Mouse (Mus musculus) C2C12 (cell line): ENCODE data around the gene Ppm1h. TPM values are rescaled to one million over a fixed set of nuclear protein-coding genes. Genes with fewer than 3 reads are reported as not detected.

ENCODE experiments used
- H3K27me3 ChIP-seq: one replicate; pipeline ENCODE4 v1.6.1; 2011; ENCODE audit not compliant: control insufficient read depth, insufficient read depth, insufficient read length
- H3K36me3 ChIP-seq: one replicate; pipeline ENCODE4 v1.6.1; 2011; ENCODE audit not compliant: control insufficient read depth, insufficient read depth
- H3K4me3 ChIP-seq: one replicate; pipeline ENCODE4 v1.5.1; 2011; ENCODE audit warnings: mild to moderate bottlenecking, control low read depth; ENCODE audit not compliant: poor library complexity, insufficient read depth, severe bottlenecking
- H3K79me2 ChIP-seq: one replicate; pipeline ENCODE4 v1.6.1; 2011; ENCODE audit not compliant: control insufficient read depth, insufficient read depth
- H3K79me3 ChIP-seq: one replicate; pipeline ENCODE4 v1.6.1; 2011; ENCODE audit warnings: low read depth, control low read depth
- H3ac ChIP-seq: one replicate; pipeline ENCODE3; 2011; ENCODE audit warnings: low read depth; ENCODE audit not compliant: control insufficient read depth, insufficient read length
- CEBPB ChIP-seq: IDR thresholded peaks from one replicate; pipeline ENCODE4 v1.6.1; 2011; ENCODE audit warnings: low read depth, mild to moderate bottlenecking, control low read depth, moderate library complexity
- CTCF ChIP-seq: IDR thresholded peaks from one replicate; pipeline ENCODE4 v1.5.1; 2011; ENCODE audit not compliant: control insufficient read depth, insufficient read depth, insufficient read length
- FOSL1 ChIP-seq: IDR thresholded peaks from one replicate; pipeline ENCODE4 v1.8.0; 2011; ENCODE audit warnings: mild to moderate bottlenecking, low read length; ENCODE audit not compliant: poor library complexity, insufficient read depth, severe bottlenecking
- MAX ChIP-seq: IDR thresholded peaks from one replicate; pipeline ENCODE4 v1.6.1; 2011; ENCODE audit warnings: mild to moderate bottlenecking, control low read depth
- MYOD1 ChIP-seq: IDR thresholded peaks from one replicate; pipeline ENCODE4 v1.6.1; 2011; ENCODE audit warnings: low read depth; ENCODE audit not compliant: control insufficient read depth, insufficient read length
- MYOG ChIP-seq: IDR thresholded peaks from one replicate; pipeline ENCODE4 v1.6.1; 2011; ENCODE audit not compliant: control insufficient read depth, insufficient read length; ENCODE audit errors: extremely low read depth
- USF1 ChIP-seq: IDR thresholded peaks from one replicate; pipeline ENCODE4 v1.6.1; 2011; ENCODE audit warnings: low read depth, mild to moderate bottlenecking, control low read depth, moderate library complexity
- polyA plus RNA-seq: library from polyadenylated mRNA; unstranded; fragments of >200 nt; fragmentation: generic; extraction: Trizol; gene quantifications from one replicate; pipeline ENCODE4 v1.2.1, GENCODE M21; 2012; ENCODE audit warnings: missing spikeins

Gene Ppm1h
- polyA plus RNA-seq, 1 experiment, result 0.06 TPM

DNA sequence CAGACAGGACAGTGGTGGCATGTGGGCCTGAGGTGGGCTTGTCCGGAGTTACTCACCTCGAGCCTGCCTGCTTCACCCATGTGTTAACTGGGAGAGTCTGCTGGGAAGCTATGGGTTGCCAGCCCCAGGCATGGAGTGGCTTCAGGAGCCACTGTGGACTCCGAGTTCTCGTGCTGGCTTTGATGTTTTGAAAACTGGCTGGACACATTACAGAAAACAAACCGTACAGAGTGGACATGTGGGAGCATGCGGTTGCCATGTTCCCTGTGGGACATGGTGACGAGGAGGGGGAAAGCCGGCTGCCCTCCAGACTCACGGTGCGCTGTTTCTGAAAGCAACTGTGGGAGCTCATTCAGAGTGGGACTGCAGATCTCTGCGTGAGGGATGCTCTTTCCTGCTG is 114.6 kb downstream of the Ppm1h start:
- TF ChIP-seq MYOG (no peak), USF1 (no peak), CEBPB (no peak), CTCF (no peak), MYOD1 (no peak), FOSL1 (no peak), MAX (no peak)
- H3K4me3 ChIP-seq, result no peak overlapping the region

DNA sequence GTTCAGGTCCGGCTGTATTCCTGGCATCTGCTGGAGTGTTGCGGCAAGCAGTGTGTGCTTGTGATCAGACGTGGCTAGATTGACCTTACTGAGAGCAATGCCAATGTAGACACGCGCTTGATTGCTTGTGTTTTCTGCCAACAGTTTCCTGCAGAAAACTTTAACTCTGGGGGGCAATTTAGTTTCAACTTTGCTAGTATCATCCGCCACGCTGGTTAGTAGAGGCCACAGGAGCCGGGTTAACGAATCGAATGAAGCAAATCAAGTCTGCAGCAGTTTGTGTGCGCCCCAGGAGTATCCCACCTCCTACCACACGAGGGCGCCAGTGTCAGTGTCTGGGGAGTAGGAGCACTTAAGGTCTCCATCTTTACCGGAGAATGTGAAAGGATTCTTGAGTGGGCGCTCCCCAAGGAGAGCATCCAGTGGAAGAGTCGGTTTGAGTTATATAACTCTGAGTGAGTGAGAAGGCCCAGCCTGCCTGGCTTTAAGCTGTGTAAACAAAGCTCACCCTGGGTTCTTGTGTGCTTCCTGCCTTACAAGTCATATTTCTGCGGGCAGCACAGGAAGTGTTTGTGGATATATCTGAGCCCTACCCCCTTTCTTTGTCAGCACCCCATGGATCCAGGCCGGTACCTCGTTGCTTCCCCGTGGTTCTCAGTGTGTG is 115.8 kb downstream of the Ppm1h start:
- H3K4me3 ChIP-seq, result no peak overlapping the region
- no peaks in the 10 kb centered on the region for H3K36me3 ChIP-seq

More for the DNA sequence above, 114.6 kb downstream of the Ppm1h start:
- H3ac ChIP-seq, result no peak overlapping the region
- H3K79me3 ChIP-seq, result no peaks in the 10 kb centered on the region
- no peaks in the 10 kb centered on the region for H3K36me3 ChIP-seq
- no peaks in the 10 kb centered on the region for H3K79me2 ChIP-seq
- no peaks in the 10 kb centered on the region for H3K27me3 ChIP-seq

DNA sequence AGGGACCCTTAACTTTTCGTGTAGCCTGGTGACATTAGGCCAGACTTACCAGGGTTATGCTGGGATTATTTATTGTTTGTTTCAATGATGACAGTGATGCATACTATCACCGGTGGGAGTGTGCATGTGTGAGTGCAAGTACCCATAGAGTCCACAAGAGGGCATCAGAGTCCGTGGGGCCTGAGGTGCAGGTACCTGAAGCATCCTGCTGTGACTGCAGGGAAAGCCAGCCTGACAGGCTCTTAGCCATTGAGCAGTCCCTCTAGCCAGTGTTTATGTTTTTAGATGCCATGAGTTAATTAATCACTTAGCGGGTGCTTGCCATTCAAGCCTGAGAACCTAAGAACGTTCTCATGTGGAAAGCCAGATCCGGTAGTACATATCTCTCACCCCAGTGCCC is 119.4 kb downstream of the Ppm1h start:
- Histone ChIP-seq H3K79me2 (no peaks in the 10 kb centered on the region), H3K79me3 (no peaks in the 10 kb centered on the region), H3ac (no peak overlapping the region), H3K4me3 (no peak overlapping the region), H3K36me3 (no peaks in the 10 kb centered on the region), H3K27me3 (no peaks in the 10 kb centered on the region)
- no peak for TF ChIP-seq FOSL1
- peak; percentile 15 for TF ChIP-seq CTCF

More for the DNA sequence above, 115.8 kb downstream of the Ppm1h start:
- no peaks in the 10 kb centered on the region for H3K27me3 ChIP-seq
- TF ChIP-seq CEBPB (no peak), CTCF (peak; percentile 64)
- no peaks in the 10 kb centered on the region for H3K79me2 ChIP-seq
- H3ac ChIP-seq, result no peak overlapping the region
- H3K79me3 ChIP-seq, result no peaks in the 10 kb centered on the region

DNA sequence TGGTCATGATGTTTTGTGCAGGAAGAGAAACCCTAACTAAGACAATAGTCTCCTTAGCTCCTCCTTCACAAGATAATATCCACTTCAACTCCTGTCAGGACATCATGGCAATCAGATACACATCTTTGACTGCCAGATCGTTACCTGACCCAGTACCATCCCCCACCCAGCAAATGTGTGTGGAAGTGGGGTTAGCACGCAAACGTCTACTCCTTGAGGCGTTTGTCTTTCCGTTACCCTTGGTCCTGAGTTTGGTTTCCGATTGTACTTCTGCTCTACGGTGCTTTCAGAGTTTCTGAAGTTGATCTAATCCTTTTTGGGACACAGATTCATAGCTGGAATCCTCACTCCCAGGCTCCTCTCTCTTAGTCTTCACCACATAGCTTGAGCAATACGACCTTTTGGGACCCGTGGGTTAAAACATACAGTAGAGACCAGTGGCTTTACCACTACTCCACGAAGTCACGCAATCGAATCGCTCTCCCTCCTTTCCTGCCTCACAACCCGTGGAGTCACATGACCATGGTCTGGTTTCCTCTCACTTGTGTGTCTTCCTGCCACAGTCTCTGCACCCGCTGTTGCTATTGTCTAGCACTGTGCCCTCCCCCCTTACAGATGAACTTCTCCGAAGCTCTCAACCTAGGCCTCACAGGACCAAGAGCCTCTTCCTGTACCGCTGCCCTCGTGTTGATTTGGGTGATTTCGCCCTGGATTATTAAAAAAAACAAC is 121.6 kb downstream of the Ppm1h start:
- Histone ChIP-seq H3K79me2 (no peaks in the 10 kb centered on the region), H3ac (no peak overlapping the region), H3K36me3 (no peaks in the 10 kb centered on the region), H3K27me3 (no peaks in the 10 kb centered on the region), H3K79me3 (no peaks in the 10 kb centered on the region), H3K4me3 (no peak overlapping the region)
- no peak for TF ChIP-seq MAX

DNA sequence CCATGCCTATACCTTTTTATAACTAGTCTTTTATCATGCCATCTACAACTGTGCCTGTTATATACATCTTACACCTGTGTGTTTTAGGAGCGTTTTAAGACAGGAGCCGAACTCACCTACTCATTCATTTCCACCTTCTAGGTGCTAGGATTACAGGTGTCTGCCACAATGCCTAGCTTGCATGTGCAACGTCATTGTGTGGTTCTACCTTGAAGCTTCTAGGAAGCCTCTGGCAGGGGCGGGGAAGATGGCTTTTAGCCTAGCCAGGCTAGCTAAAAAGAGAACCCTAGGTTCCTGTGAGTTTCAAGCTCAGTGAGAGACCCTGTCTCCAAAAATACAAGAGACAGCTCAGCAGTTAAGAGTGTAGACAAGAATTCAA is 122.2 kb downstream of the Ppm1h start:
- TF ChIP-seq MAX, result no peak
- no peak for TF ChIP-seq CEBPB
- TF ChIP-seq MYOG, result no peak
- no peak for TF ChIP-seq FOSL1
- no peak for TF ChIP-seq CTCF
- no peak for TF ChIP-seq USF1
- no peak for TF ChIP-seq MYOD1

DNA sequence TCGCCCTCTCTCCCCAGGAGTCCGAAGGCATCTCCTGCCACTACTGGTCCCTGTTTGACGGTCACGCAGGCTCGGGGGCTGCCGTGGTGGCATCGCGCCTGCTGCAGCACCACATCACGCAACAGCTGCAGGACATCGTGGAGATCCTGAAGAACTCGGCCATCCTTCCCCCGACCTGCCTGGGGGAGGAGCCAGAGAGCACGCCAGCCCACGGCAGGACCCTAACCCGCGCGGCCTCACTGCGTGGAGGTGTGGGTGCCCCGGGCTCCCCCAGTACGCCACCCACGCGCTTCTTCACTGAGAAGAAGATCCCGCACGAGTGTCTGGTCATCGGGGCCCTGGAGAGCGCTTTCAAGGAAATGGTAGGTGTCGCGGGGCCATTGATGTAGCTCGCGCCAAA is 123.7 kb downstream of the Ppm1h start:
- H3K79me2 ChIP-seq, result no peaks in the 10 kb centered on the region
- no peaks in the 10 kb centered on the region for H3K27me3 ChIP-seq
- H3ac ChIP-seq, result no peak overlapping the region
- TF ChIP-seq CTCF (peak; percentile 13), FOSL1 (no peak)
- no peaks in the 10 kb centered on the region for H3K36me3 ChIP-seq
- H3K79me3 ChIP-seq, result no peaks in the 10 kb centered on the region
- no peak overlapping the region for H3K4me3 ChIP-seq

More for the DNA sequence above, 122.2 kb downstream of the Ppm1h start:
- H3K27me3 ChIP-seq, result no peaks in the 10 kb centered on the region
- H3ac ChIP-seq, result no peak overlapping the region
- no peaks in the 10 kb centered on the region for H3K79me3 ChIP-seq
- H3K36me3 ChIP-seq, result no peaks in the 10 kb centered on the region
- H3K79me2 ChIP-seq, result no peaks in the 10 kb centered on the region
- H3K4me3 ChIP-seq, result no peak overlapping the region
